In the genomic region with DNA sequence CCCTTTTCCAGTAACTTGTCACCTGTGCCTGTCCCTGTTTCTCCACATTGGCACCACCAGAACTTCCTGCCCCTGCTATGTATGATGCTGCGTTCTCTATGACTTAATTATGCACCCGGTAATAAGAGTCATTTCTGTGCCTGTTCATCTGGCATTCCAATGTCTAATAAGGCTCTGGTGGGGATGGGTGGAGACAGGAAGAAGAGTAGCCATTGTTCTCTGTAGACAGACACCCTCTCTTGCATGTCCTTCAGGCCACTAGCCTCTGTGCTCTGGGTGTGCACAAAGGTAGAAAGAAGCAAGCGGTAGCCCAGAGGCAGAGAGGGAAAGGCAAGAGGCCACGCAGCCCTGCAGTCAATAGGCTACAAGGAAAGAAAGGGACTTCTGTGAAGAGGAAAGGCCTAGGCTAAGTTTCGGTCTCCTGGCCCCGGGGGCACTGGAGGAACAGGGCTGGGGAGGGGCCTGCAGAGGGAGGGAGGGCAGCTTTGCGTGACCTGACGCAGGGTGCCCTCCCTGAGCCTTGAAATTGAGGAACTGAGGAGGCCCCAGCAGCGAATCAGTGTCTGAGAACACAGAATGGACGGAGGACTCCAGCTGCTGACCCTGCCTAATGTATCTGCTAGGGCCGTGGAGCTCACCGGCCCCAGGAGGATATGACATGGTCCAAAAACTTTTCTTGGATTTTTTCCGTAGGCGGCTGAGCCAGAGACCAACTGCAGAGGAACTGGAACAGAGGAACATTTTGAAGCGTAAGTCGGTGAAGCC, we compare ENCODE assay signal across 10 mouse cellular contexts. TPM values are rescaled to one million over a fixed set of nuclear protein-coding genes. Genes with fewer than 3 reads are reported as not detected.
A peak's percentile ranks its signal among the peaks of the same experiment; 100 is the strongest.
DNase-seq lines count a peak whose midpoint lies in the region; ATAC-seq lines count a peak whose summit lies in the region.
"Had no signal": no experiment of that assay in that cellular context is flagged by ENCODE, and none has a peak within 500 bp of the region (broad histone marks: within the 10 kb centered on the region; RNA-seq: fewer than 3 reads in every experiment).

No protein-coding gene starts in this region.

- 72% methylated on average over 16 of the region's 16 CpGs for WGBS in intestine, embryonic 14.5 days
- 70% methylated on average over 16 of the region's 16 CpGs for WGBS in intestine, embryonic 16.5 days

- no peaks in the 10 kb centered on the region for H3K36me3 ChIP-seq in intestine, embryonic 14.5 days (ENCODE audit: control insufficient read depth, insufficient read depth, low read length)
- H3K36me3 ChIP-seq in intestine, embryonic 16.5 days (ENCODE audit: control insufficient read depth, insufficient read depth, low read length) = no peaks in the 10 kb centered on the region
- no peaks in the 10 kb centered on the region for H3K36me3 ChIP-seq in splenic B cell, adult 2 months (ENCODE audit: control insufficient read depth, insufficient read depth, low read length, poor library complexity, severe bottlenecking)
- H3K36me3 ChIP-seq: heart, embryonic 13.5 days had no signal

- no peak for DNase-seq in intestine, embryonic 14.5 days (ENCODE audit: low spot score)
- peak; percentile 10 for DNase-seq in thymus, postnatal 4 days
- DNase-seq in thymus, postnatal 36 days = no peak
- peak; percentile 36 for DNase-seq in heart, adult 8-10 months (ENCODE audit: low spot score)
- peak; percentile 45 for DNase-seq in splenic B cell, adult 2 months (ENCODE audit: low read depth, low spot score)
- no peak for DNase-seq in right cerebral cortex, adult 18-20 months
- DNase-seq in urinary bladder, postnatal 25 days (ENCODE audit: low spot score) = no peak

- H3K4me1 ChIP-seq in intestine, embryonic 14.5 days (replicated peaks; ENCODE audit: control insufficient read depth, insufficient read depth, low read length) = peaks cover 11% of the 10 kb centered on the region
- 0 out of 2 replicates have a peak, but pooled peaks cover 2% of the 10 kb centered on the region for H3K4me1 ChIP-seq in intestine, embryonic 16.5 days (ENCODE audit: control insufficient read depth, insufficient read depth, low read length)

- H3K4me3 ChIP-seq in intestine, embryonic 14.5 days (ENCODE audit: low read depth, low read length) = no peak overlapping the region
- H3K4me3 ChIP-seq in intestine, embryonic 16.5 days (ENCODE audit: low read length) = no peak overlapping the region
- H3K4me3 ChIP-seq: heart, embryonic 13.5 days; myocyte had no signal

- H3K9me3 ChIP-seq in intestine, embryonic 14.5 days (ENCODE audit: control insufficient read depth, low read length) = no peaks in the 10 kb centered on the region
- no peaks in the 10 kb centered on the region for H3K9me3 ChIP-seq in intestine, embryonic 16.5 days (ENCODE audit: control insufficient read depth, low read length)
- H3K9me3 ChIP-seq: heart, embryonic 13.5 days had no signal

- no peak overlapping the region; the same call in 1 of the 2 replicates for H3K27ac ChIP-seq in intestine, embryonic 14.5 days (ENCODE audit: low read depth)
- H3K27ac ChIP-seq in intestine, embryonic 16.5 days (ENCODE audit: low read length) = no peak overlapping the region
- H3K27ac ChIP-seq: heart, embryonic 13.5 days had no signal

- no peaks in the 10 kb centered on the region for H3K27me3 ChIP-seq in intestine, embryonic 14.5 days (replicated peaks; ENCODE audit: control insufficient read depth, insufficient read depth, low read length)
- H3K27me3 ChIP-seq in intestine, embryonic 16.5 days (replicated peaks; ENCODE audit: control insufficient read depth, insufficient read depth, low read length) = no peaks in the 10 kb centered on the region
- no peaks in the 10 kb centered on the region for H3K27me3 ChIP-seq in splenic B cell, adult 2 months (ENCODE audit: control insufficient read depth, insufficient read depth, low read length, poor library complexity, severe bottlenecking)
- H3K27me3 ChIP-seq: heart, embryonic 13.5 days had no signal

- H3K4me2 ChIP-seq in intestine, embryonic 14.5 days (ENCODE audit: low read length) = peak overlapping the region; percentile 7; the same call in 1 of the 2 replicates
- no peak overlapping the region for H3K4me2 ChIP-seq in intestine, embryonic 16.5 days (ENCODE audit: low read depth, low read length)
- H3K4me2 ChIP-seq: heart, embryonic 13.5 days had no signal

- H3K9ac ChIP-seq in intestine, embryonic 14.5 days (ENCODE audit: low read length) = no peak overlapping the region
- no peak overlapping the region for H3K9ac ChIP-seq in intestine, embryonic 16.5 days (ENCODE audit: low read depth, low read length)
- H3K9ac ChIP-seq: heart, embryonic 13.5 days had no signal

- no peak for ATAC-seq in intestine, embryonic 14.5 days (replicated peaks; ENCODE audit: low FRiP score, low TSS enrichment, low read depth)
- ATAC-seq in intestine, embryonic 16.5 days = no peak

RNA-seq across cellular contexts. Expression of a gene that starts 48.8 kb away (rescaled TPM):
- polyA plus RNA-seq in intestine, embryonic 14.5 days (2014; fragmentation: Nextera tagmentation; extraction: Ambion mirVana) = 45.0 and 45.6 TPM in 2 replicates
- polyA plus RNA-seq in intestine, embryonic 16.5 days (2015; fragmentation: Nextera tagmentation; extraction: Ambion mirVana) = 28.0 and 33.9 TPM in 2 replicates
- total RNA-seq in heart, adult 8-10 months (2022) = 10 to 100 TPM; 30.4 to 34.8 (median 33.0) TPM

Comparison
In these comparisons a context has a peak if more than half of its experiments do, and no peak if none do; other contexts are left out.
1. DNase-seq: peak in thymus, postnatal 4 days (single experiment), heart, adult 8-10 months (single experiment) and splenic B cell, adult 2 months (single experiment); none in intestine, embryonic 14.5 days (single experiment), thymus, postnatal 36 days (0 of 2), right cerebral cortex, adult 18-20 months (single experiment) and urinary bladder, postnatal 25 days (single experiment).